Mouse (Mus musculus): Measurements from ENCODE around the gene 1810062G17Rik.

Gene 1810062G17Rik

GRCm38 (mm10) chr3:36475532-36476087, at the start of gene 1810062G17Rik, which contains the start of gene Anxa5:
Gene 1810062G17Rik, plus strand, starts transcription at chr3:36475937.
Gene Anxa5, minus strand, starts transcription at chr3:36475894.
- in situ Hi-C loops (cut with MboI, MseI) = loop anchor here (10.0 kb wide), 1 partner anchor 481 kb away; no protein-coding TSS in a partner anchor

GRCm38 (mm10) chr3:36427386-36427785, 48.4 kb upstream of the 1810062G17Rik start:
- in situ Hi-C loops (cut with MboI, MseI) = no loop called here

GRCm38 (mm10) chr3:36430360-36430759, 45.4 kb upstream of the 1810062G17Rik start:
- in situ Hi-C loops (cut with MboI, MseI) = no loop called here

DNA sequence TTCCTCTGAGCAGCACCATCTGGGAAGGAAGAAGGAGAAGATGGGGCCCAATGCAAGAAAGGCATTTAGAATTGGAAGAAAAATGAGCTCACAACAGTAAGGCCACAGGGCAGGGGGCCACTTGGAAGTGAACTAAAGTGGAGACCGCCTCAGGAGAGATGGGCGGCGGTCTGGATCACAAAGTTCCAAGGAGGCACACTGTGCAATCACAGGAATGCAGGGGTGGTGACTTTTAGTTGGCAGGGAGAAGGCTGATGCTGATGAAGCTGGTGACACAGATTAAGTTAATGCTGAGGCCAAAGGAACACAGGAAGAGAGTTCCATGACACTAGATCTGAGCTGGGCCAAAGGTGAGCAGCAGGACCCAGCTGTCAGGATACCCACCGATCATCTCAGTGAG, 35.5 kb upstream of the 1810062G17Rik start:
- in situ Hi-C loops (cut with MboI, MseI) = loop anchor here (10.0 kb wide), 1 partner anchor 55 kb away; no protein-coding TSS in a partner anchor

DNA sequence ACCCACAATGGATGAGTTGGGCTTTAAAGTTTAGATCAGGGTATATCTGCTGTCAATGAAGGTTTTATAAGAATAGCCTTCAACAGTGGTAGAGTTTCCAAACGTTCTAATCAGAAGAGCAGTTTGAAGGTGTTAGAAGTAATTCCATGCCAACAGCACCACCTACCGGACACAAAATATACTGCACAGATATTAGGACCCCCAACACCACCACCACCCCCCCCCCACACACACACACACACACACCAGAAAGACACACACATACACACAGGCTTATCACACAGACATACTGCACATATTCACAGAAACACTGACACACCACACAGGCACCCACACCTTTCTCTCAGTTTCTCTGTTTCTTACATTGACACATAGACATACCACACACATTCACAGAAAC, 33.3 kb upstream of the 1810062G17Rik start:
- in situ Hi-C loops (cut with MboI, MseI) = loop anchor here (10.0 kb wide), 1 partner anchor 52 kb away; no protein-coding TSS in a partner anchor

- in situ Hi-C loops (cut with MboI, MseI) = loop anchor here (10.0 kb wide), 1 partner anchor 49 kb away; no protein-coding TSS in a partner anchor
These were observed 29.7 kb upstream of the 1810062G17Rik start for GRCm38 (mm10) chr3:36446041-36446440.

- in situ Hi-C loops (cut with MboI, MseI) = loop anchor here (10.0 kb wide), 1 partner anchor 48 kb away; no protein-coding TSS in a partner anchor
These were observed 29.2 kb upstream of the 1810062G17Rik start for GRCm38 (mm10) chr3:36446506-36446905.

DNA sequence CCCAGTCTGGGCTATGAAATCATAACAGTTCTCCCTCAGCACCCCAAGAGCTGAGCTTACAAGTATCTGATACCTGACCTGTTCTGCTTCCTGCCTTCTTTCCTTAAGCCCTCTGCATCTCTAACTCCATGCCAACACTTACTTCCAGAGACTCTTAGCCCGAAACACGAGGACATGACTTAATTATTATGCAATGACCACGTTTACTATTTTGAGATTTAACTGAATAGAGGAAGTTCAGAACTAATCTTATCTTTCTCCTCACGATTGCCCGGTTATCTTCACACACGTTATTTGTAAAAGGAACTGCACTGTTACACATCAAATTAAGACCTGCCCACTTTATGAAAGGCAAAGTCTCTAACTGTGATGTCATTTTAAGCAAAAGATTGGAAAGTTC, 28.8 kb upstream of the 1810062G17Rik start:
- in situ Hi-C loops (cut with MboI, MseI) = loop anchor here (10.0 kb wide), 1 partner anchor 48 kb away; no protein-coding TSS in a partner anchor

GRCm38 (mm10) chr3:36449292-36450165, 26.2 kb upstream of the 1810062G17Rik start:
- in situ Hi-C loops (cut with MboI, MseI) = loop anchor here (10.0 to 25.0 kb wide), 2 partner anchors 45 to 512 kb away; partner anchors contain the start of gene Dcun1d1

DNA sequence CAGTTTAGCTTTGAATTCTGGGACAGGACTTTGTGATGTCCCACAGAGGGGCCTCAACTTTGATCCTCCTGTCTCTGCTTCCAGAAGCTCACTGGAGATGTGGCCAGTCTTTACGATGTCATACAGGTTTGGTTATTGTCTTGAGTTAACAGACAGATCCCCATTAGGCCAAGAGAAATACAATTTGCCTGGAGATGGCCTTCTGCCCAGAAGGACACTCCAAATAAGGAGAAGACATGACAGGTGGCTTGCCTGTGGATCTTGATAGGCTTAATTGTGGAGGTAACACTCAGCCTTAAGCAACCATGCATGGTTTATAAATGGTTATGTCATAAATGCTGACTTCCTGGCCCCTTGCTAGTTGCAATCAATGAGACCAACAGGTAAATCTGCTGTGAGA, 23.2 kb upstream of the 1810062G17Rik start:
- in situ Hi-C loops (cut with MboI, MseI) = loop anchor here (25.0 kb wide), 1 partner anchor 515 kb away; the partner anchor contains the start of gene Dcun1d1

DNA sequence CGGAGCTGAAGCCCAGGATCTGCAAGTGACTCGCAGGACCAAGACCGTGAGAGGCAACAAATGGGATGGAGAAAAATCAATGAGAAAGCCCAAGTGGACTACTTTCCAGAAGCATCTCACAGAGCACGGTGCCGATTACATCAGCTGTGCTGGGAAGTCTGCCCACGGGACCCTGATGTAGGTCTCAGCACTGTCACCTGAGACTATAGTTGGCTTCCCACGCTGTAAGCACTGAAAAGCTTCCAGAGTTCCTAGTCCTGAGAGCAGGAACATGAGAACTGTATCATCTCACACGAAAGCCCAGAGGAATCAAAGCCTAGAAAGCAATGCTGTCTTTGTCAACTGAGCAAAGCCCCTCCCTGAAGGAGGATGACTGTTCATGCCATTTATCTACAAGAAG, 20.6 kb upstream of the 1810062G17Rik start:
- in situ Hi-C loops (cut with MboI, MseI) = loop anchor here (25.0 kb wide), 1 partner anchor 518 kb away; the partner anchor contains the start of gene Dcun1d1

- in situ Hi-C loops (cut with MboI, MseI) = loop anchor here (25.0 kb wide), 1 partner anchor 518 kb away; the partner anchor contains the start of gene Dcun1d1
These were observed 20.2 kb upstream of the 1810062G17Rik start for GRCm38 (mm10) chr3:36455566-36455965.

DNA sequence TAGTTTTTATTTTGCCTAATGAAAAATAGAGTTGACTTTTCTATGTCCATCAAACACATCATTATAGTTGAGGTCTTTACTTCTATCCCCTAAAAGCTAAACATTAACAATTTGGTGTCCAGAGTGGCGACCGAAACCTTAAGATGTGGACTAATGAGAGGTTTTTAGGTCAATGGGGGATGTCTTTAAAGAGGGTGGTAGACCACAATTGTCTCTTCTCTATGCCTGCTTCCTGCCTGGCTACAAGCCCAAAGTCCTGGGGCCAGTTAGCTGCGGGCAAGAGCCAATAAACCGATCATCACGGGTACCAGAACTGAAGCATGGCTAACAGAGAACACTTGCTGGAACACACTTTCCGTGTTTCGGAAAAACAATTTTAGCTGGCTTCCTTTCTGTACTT, 15.0 kb upstream of the 1810062G17Rik start:
- in situ Hi-C loops (cut with MboI, MseI) = loop anchor here (25.0 kb wide), 1 partner anchor 523 kb away; the partner anchor contains the start of gene Dcun1d1

DNA sequence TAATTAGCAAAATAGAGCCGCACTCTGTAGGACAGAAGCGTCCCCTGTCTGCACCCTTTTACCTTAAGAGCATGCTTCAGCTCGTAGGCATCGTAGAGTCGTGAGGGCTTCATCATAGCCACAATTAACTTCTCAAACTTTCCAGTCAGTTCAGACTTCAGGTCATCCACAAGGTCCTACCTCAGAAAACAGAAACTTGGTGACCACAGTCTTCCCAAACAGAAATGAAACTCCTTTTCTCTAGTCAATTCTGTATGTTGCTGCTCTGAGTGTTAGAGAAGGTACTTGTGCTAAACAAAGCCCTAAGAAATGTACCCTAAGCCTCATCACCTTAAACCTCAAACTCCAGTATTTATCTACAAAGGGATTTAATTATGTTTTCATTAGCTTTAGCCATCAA, 13.9 kb upstream of the 1810062G17Rik start:
- in situ Hi-C loops (cut with MboI, MseI) = loop anchor here (25.0 kb wide), 1 partner anchor 525 kb away; the partner anchor contains the start of gene Dcun1d1

- in situ Hi-C loops (cut with MboI, MseI) = loop anchor here (25.0 kb wide), 1 partner anchor 525 kb away; the partner anchor contains the start of gene Dcun1d1
These were observed 13.4 kb upstream of the 1810062G17Rik start for GRCm38 (mm10) chr3:36462348-36462747.

GRCm38 (mm10) chr3:36465538-36465937, 10.2 kb upstream of the 1810062G17Rik start:
- in situ Hi-C loops (cut with MboI, MseI) = loop anchor here (25.0 kb wide), 1 partner anchor 528 kb away; the partner anchor contains the start of gene Dcun1d1

DNA sequence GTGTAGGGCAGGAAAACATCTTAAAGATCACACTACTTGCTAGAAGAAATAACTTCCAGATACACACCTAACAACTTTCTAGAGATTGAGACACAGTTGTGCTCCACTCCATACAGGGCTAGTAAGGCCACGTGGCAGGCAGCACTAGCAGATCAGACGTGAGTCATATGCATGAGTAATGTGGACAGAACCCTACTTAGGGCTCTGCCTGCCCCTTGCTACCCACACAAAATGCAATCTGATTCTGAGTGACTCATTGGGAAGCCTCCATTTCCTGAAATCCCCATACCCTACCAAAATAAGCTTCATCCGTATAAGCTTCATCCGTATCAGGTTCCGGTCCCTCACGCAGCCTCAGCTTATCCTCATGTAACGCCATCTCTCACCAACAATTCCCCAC, 8.1 kb upstream of the 1810062G17Rik start:
- in situ Hi-C loops (cut with MboI, MseI) = loop anchor here (25.0 kb wide), 1 partner anchor 530 kb away; the partner anchor contains the start of gene Dcun1d1

- in situ Hi-C loops (cut with MboI, MseI) = loop anchor here (25.0 kb wide), 1 partner anchor 532 kb away; the partner anchor contains the start of gene Dcun1d1
These were observed 6.9 kb upstream of the 1810062G17Rik start for GRCm38 (mm10) chr3:36468871-36469270.

DNA sequence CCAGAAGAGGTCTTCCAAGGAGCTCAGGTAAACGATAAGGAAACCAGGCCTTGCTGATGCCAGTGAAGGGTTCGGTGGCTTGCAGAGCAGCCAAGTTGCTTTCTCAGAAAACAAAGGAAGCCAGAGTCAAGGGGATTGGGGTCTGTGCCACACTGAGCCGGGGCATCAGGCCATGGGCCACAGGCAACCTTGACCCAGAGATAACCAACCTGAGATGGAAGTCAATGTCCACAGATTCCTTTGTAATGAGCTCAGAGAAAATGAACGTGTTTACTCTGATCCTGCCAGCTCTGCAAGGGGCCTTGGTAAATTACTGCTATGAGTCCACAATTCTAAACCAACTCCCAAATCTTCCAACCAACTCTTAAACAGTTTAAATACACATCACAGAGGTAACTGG, 3.9 kb upstream of the 1810062G17Rik start:
- in situ Hi-C loops (cut with MboI, MseI) = loop anchor here (10.0 to 25.0 kb wide), 2 partner anchors 477 to 535 kb away; partner anchors contain the start of gene Dcun1d1

GRCm38 (mm10) chr3:36473222-36473621, 2.5 kb upstream of the 1810062G17Rik start:
- in situ Hi-C loops (cut with MboI, MseI) = loop anchor here (10.0 to 25.0 kb wide), 2 partner anchors 478 to 536 kb away; partner anchors contain the start of gene Dcun1d1

DNA sequence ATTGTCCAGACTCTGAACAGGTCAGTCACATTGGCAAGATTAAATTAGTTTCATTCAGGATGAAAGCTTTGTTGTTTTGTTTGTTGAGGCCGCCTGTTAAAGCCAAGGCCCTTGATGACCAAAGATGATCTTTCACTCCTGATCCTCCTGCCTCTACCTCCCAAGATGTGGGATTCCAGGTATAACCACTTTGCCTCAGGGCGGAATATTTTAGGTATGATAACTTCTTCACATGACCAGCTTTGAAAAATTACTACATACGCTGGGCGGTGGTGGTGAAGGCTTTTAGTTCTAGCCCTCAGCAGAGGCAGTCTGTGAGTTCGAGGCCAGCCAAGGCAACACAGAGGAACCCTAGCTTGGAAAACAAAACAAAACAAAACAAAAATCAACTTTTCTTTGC, 1.3 kb upstream of the 1810062G17Rik start:
- in situ Hi-C loops (cut with MboI, MseI) = loop anchor here (10.0 to 25.0 kb wide), 2 partner anchors 480 to 537 kb away; partner anchors contain the start of gene Dcun1d1
